Mouse (Mus musculus): ENCODE measurements around the gene Dync1li1. TPM values are rescaled to one million over a fixed set of nuclear protein-coding genes. Genes with fewer than 3 reads are reported as not detected.
"Not testable (repeated sequence)": the region's sequence is repeated elsewhere in the genome, so short reads cannot be mapped to it uniquely, and the experiment has no call there.

Dync1li1 gene
- 1.2 and 2.2 TPM in 2 replicates for polyA plus RNA-seq (2012)

DNA sequence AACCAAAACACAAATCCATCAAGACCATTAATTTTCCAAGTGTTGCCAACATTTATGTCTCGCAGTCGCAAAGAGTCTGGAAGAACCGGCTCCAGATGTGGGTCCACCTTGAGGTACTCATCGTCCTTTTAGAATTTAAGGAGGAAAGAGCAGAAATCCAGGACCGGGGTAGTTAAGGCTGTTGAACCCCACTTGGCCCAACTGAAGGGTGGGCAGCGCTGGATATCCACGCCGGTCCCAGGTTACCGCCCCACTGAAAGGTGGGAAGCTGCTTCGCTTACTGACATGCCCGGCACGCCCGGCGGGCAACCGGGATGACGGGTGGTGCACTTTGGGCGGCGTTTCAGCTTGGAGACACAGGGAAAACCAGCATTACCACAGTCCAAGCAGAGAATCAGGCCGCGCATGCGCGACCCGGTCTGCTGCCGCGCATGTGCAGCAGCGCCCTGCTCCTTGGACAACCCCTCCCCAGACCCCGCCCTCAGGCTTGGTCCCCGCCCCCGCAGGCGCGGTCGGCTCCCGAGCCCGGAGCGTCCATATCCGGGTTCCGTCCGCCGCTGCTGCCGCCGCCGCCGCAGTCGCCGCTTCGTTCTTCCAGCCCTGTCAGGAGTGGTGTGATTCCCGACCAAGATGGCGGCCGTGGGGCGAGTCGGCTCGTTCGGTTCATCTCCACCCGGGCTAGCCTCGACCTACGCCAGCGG, at the start of gene Dync1li1:
Gene Dync1li1 (plus strand): TSS at position 539 of the 701 bp plus-strand sequence.
- Histone ChIP-seq H3K9me3 (ENCODE audit: control insufficient read depth, low read length) (peaks cover 3% of the 10 kb centered on the region), H3K36me3 (ENCODE audit: control insufficient read depth) (peaks cover 23% of the 10 kb centered on the region), H3K4me3 (replicated peaks) (peak within 1 kb of the TSS; percentile 87), H3K4me1 (ENCODE audit: control insufficient read depth) (peaks cover 26% of the 10 kb centered on the region), H3K27me3 (ENCODE audit: control insufficient read depth) (no peaks in the 10 kb centered on the region)
- TF ChIP-seq GATA1 (IDR thresholded peaks at IDR 0.05; ENCODE audit: low read length) (no peak), TAL1 (IDR thresholded peaks at IDR 0.05; ENCODE audit: low read length) (no peak)

DNA sequence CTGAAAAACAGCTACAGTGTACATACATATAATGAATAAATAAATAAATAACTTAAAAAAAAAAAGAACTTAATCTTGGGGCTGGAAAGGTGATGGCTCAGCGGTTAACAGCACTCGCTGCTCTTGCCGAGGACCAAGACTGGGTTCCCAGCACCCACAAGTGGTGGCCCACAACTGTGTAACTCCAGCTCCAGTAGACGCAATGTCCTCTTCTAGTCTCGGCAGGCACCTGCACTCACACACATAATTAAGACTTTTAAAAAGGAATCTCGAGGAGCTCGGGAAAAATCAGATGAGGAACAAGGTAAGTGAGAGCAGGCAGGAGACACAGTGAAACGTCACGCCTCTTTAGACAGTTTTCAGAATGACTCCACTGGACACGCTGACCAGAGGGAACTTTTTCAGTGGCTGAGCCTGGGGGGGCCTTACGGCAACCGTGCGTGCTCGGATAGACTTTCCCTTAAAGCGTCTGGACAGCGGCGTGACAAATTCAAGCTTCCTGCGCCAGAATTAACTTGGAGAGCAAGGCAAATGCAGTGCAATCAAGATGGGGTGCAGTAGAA, 49.3 kb upstream of the Dync1li1 start:
- Histone ChIP-seq H3K9me3 (ENCODE audit: control insufficient read depth, low read length) (no peaks in the 10 kb centered on the region), H3K4me3 (replicated peaks) (peak overlapping the region; percentile 93), H3K27me3 (ENCODE audit: control insufficient read depth) (peaks cover 13% of the 10 kb centered on the region), H3K4me1 (ENCODE audit: control insufficient read depth) (peaks cover 38% of the 10 kb centered on the region), H3K36me3 (ENCODE audit: control insufficient read depth) (peaks cover 27% of the 10 kb centered on the region)
- no peak for TF ChIP-seq GATA1 (IDR thresholded peaks at IDR 0.05; ENCODE audit: low read length)

DNA sequence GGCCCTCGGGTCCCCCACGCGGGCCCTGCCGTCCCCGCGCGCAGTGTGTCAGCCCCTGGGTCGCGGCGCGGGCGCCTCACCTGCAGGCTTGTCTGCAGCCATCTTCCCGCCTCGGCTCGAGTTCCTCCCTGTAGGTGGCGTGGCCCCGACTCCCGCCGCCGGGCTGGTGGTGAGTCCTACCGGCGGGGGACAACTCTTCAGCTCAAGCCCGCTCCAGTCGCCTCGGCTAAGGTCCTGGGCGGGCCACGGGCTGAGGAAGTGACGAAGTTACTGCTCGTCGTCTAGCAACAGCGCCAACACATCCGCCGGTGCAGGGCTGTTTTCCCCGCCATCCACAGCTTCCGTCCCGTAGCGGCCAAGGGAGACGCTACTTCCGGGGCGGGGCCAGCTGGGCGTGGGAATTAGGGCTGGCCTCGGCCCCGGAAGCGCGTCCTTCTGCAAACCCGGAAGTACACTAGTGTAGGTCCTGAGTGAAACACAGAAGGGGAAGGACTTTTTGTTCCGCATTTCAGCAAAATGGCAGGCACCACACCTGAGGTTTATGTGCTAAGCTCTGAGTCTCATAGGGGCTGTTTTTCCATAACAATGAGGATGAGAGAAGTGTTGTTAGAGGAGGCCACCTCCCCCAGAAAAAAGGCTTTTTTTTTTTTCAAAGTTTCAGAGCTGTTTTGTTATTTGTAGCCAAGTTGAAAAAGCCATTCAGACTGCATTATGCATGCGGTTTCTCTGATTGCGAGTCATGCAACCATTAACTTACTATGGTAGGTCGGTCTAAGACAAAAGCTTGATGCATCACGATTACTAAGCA, 48.5 kb upstream of the Dync1li1 start, which contains the start of gene Cnot10:
Gene Cnot10 (minus strand): TSS at position 346 of the 808 bp plus-strand sequence.
- H3K9me3 ChIP-seq (ENCODE audit: control insufficient read depth, low read length): no peaks in the 10 kb centered on the region
- TF ChIP-seq GATA1 (IDR thresholded peaks at IDR 0.05; ENCODE audit: low read length): no peak
- TF ChIP-seq TAL1 (IDR thresholded peaks at IDR 0.05; ENCODE audit: low read length): no peak
- peaks cover 27% of the 10 kb centered on the region for H3K36me3 ChIP-seq (ENCODE audit: control insufficient read depth)
- peak within 1 kb of the TSS; percentile 93 for H3K4me3 ChIP-seq (replicated peaks)
- peaks cover 38% of the 10 kb centered on the region for H3K4me1 ChIP-seq (ENCODE audit: control insufficient read depth)
- peaks cover 15% of the 10 kb centered on the region for H3K27me3 ChIP-seq (ENCODE audit: control insufficient read depth)

DNA sequence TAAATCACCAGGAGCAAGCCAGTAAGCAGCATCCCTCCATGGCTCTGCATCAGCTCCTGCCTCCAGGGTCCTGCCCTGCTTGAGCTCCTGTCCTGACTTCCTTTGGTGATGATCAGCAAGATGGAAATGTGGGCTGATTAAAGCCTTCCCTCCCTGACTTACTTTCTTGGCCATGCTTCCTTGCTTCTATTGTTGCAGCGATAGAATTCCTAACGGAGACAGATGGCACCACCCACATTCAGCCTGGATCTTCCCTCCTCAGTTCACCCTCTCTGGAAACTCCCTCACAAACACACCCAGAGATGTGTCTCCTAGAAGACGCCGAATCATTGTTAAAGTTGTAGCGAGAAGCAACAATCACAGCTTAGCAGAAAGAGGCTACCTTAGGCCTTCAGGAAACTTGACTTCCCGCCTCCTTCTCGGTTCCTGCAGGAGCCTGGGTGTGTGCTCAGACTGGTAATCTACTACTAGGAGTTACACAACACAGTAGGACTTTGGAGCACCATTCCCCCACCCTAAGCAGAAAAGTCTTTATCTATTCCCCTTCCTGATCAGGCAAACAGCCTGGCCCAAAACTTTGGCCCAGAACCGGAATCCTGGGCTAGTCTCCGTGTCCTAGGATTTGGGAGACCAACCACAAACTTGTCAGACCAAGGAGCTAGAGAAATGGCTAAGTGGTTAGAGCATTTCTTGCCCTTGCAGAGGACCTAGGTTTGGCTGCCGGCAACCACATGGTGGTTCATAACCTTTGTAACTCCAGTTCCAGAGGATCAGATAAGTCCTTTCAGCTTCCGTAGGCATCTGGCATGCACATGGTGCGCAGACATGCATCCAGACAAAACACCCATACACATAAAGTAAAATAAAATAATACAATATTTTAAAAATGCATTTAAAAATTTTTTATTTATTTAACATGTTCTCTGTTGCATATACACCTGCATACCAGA, 41.8 kb upstream of the Dync1li1 start:
- H3K27me3 ChIP-seq (ENCODE audit: control insufficient read depth): peaks cover 17% of the 10 kb centered on the region

DNA sequence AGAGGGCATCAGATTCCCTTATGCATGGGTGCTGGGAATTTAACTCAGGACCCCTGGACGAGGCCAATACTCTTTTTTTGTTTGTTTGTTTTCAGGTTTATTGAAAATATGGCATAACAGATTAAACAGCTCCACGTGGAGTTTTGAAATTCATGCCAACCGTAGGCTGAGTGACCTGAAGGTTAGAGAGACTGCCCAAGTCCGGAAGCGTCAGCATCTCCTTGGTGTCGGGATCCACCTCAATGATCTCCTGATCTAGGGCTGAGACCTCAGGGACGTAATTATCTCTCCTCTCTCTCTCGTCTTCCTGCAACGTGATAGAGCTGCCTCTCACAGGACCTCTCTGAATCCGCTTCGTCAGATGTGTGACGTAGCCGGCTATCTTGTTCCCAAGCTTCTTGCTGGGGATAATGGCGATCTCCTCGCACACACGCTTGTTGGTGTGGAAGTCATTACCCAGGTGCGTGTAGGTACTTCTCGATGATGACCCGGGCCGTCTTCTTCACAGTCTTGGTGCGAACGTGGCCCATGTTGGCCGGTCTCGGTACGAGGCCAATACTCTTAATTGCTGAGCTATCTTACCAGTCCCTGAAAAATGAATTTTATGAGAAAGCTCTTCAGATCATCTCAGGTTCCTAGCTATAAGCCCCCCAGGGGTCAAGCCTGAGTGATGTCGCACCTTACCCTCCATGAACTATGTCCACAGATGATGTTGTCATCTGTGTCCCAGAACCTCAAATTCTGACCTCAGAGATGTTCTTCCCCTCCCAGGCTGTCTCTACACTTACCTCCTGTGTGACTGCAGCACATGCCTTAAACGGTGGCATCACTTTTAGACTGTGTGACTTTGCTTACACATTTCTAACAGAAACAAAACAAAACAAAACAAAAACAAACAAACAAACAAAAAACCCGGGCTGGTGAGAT, 40.8 kb upstream of the Dync1li1 start:
- H3K4me3 ChIP-seq (replicated peaks): no peak overlapping the region
- no peaks in the 10 kb centered on the region for H3K4me1 ChIP-seq (ENCODE audit: control insufficient read depth)
- H3K9me3 ChIP-seq (ENCODE audit: control insufficient read depth, low read length): no peaks in the 10 kb centered on the region
- H3K36me3 ChIP-seq (ENCODE audit: control insufficient read depth): no peaks in the 10 kb centered on the region
- no peak for TF ChIP-seq TAL1 (IDR thresholded peaks at IDR 0.05; ENCODE audit: low read length)
- no peak for TF ChIP-seq GATA1 (IDR thresholded peaks at IDR 0.05; ENCODE audit: low read length)
- peaks cover 17% of the 10 kb centered on the region for H3K27me3 ChIP-seq (ENCODE audit: control insufficient read depth)

More for the DNA sequence above, 41.8 kb upstream of the Dync1li1 start:
- H3K4me3 ChIP-seq (replicated peaks): no peak overlapping the region
- TF ChIP-seq TAL1 (IDR thresholded peaks at IDR 0.05; ENCODE audit: low read length): no peak
- no peaks in the 10 kb centered on the region for H3K36me3 ChIP-seq (ENCODE audit: control insufficient read depth)
- no peaks in the 10 kb centered on the region for H3K4me1 ChIP-seq (ENCODE audit: control insufficient read depth)
- no peaks in the 10 kb centered on the region for H3K9me3 ChIP-seq (ENCODE audit: control insufficient read depth, low read length)

DNA sequence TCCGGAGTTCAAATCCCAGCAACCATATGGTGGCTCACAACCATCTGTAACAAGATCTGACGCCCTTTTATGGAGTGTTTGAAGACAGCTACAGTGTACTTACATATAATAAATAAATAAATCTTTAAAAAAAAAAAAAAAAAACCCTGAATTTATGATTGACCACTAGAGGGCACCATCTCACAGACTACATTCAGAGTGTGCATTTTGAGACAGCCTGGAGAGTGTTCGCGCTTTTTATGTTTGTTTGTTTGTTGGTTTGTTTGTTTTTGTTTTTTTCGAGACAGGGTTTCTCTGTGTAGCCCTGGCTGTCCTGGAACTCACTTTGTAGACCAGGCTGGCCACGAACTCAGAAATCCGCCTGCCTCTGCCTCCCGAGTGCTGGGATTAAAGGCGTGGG, 40.1 kb upstream of the Dync1li1 start:
- not testable (repeated sequence) for H3K4me3 ChIP-seq (replicated peaks); H3K4me1 ChIP-seq (ENCODE audit: control insufficient read depth); H3K36me3 ChIP-seq (ENCODE audit: control insufficient read depth); H3K9me3 ChIP-seq (ENCODE audit: control insufficient read depth, low read length)
- H3K27me3 ChIP-seq (ENCODE audit: control insufficient read depth): peaks cover 10% of the 10 kb centered on the region

- Histone ChIP-seq H3K27me3 (ENCODE audit: control insufficient read depth) (peaks cover 3% of the 10 kb centered on the region; the same call in 1 of the 2 replicates), H3K4me1 (ENCODE audit: control insufficient read depth) (no peaks in the 10 kb centered on the region), H3K9me3 (ENCODE audit: control insufficient read depth, low read length) (no peaks in the 10 kb centered on the region), H3K4me3 (replicated peaks) (no peak overlapping the region), H3K36me3 (ENCODE audit: control insufficient read depth) (no peaks in the 10 kb centered on the region)
- TF ChIP-seq GATA1 (IDR thresholded peaks at IDR 0.05; ENCODE audit: low read length): no peak
- TF ChIP-seq TAL1 (IDR thresholded peaks at IDR 0.05; ENCODE audit: low read length): no peak
Observed at GRCm38 (mm10) chr9:114649371-114649770, 39.2 kb upstream of the Dync1li1 start.

All from erythroblast, embryonic 14.5 days (primary cell).